Mouse (Mus musculus): ENCODE measurements around the gene Morc4.

- no peak for TF ChIP-seq CHD1 (IDR thresholded peaks at IDR 0.05; ENCODE audit: low read depth, low read length)
- TF ChIP-seq HCFC1 (IDR thresholded peaks at IDR 0.05; ENCODE audit: low read depth, low read length) = no peak
- no peak for TF ChIP-seq CTCF (conservative IDR thresholded peaks at IDR 0.05 in 1 of 2, IDR thresholded peaks at IDR 0.05 in 1 of 2; ENCODE audit: low read depth in 2 of 2, low read length in 2 of 2)
- no peak for TF ChIP-seq ETS1 (conservative IDR thresholded peaks at IDR 0.05; ENCODE audit: low read depth, low read length)
- TF ChIP-seq ELF1 (IDR thresholded peaks at IDR 0.05; ENCODE audit: low read depth, low read length) = no peak
These were observed 73.6 kb downstream of the Morc4 start for GRCm38 (mm10) chrX:139797875-139798274.
